Mouse (Mus musculus): ENCODE results near the gene Kif5a.

Gene Kif5a

GRCm38 (mm10) chr10:127288800-127289572 is 25.8 kb upstream of the Kif5a start, which contains the start of gene Mbd6:
Mbd6 (minus strand) TSS chr10:127289018.
- peak; percentile 88 for DNase-seq

DNA sequence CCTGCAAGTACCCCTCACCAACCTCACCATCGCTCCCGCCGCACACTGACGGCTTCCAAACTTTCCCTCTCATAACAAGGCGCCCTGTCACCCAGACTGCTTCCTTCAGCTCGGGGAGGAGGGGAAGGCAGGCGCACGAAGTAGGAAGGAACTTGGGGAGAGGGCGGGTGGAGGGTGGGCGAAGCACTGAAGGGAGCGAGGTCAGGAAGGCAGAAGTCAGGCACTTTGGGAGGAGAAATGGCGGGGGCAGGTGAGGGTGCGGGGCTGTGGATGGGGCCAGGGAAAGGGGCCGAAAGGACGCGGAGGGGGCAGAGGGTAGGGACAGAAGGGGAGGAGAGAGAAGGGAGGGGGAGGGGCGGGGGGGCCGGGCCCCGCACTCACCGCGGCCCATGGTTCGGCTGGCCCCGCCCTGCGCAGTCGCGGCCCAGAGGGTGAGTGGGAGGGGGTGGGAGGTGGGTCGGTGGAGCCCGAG is 25.2 kb upstream of the Kif5a start:
- peak; percentile 41 for DNase-seq

DNA sequence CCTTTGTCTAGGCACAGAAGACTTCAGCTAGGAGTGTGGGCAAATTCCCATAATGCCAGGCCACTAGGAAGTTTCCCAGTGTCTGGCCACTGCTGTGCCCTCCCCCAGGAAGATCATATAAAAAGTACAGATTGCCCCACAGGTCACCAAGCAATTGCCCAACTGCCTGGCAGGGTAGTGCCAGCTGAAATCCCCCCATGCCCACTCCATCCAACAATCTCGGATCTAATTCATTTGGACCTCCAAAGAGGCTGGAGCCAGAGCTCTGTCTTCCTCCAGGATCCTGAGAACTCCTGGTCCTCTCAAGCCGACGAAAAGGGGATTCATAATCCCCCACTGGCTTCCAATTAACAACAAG is 24.8 kb upstream of the Kif5a start:
- no peak for DNase-seq

GRCm38 (mm10) chr10:127287271-127287935 is 24.3 kb upstream of the Kif5a start:
- no peak for DNase-seq

DNA sequence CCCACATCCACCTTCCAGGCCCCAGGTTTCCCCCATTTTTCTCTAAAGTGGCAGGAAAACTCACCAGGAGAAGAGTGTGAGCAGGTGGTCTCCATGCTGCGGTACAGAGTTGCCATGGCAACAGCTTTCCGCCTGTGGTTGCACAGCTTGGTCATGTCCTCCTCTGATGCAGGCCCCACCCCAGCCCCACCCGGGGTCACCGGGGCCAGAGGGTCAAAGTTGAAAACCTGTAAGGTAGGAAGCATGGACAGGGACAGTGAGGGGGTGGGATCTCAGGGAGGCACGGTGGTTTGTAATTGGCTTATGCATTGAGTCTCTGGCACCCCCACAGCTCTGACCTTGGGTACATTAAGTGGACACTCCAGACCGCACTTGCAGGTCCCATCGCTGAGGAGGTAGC is 23.6 kb upstream of the Kif5a start:
- DNase-seq: no peak

GRCm38 (mm10) chr10:127286194-127286593 is 23.0 kb upstream of the Kif5a start:
- no peak for DNase-seq

- no peak for DNase-seq
Observed at GRCm38 (mm10) chr10:127285644-127286043, 22.5 kb upstream of the Kif5a start.

DNA sequence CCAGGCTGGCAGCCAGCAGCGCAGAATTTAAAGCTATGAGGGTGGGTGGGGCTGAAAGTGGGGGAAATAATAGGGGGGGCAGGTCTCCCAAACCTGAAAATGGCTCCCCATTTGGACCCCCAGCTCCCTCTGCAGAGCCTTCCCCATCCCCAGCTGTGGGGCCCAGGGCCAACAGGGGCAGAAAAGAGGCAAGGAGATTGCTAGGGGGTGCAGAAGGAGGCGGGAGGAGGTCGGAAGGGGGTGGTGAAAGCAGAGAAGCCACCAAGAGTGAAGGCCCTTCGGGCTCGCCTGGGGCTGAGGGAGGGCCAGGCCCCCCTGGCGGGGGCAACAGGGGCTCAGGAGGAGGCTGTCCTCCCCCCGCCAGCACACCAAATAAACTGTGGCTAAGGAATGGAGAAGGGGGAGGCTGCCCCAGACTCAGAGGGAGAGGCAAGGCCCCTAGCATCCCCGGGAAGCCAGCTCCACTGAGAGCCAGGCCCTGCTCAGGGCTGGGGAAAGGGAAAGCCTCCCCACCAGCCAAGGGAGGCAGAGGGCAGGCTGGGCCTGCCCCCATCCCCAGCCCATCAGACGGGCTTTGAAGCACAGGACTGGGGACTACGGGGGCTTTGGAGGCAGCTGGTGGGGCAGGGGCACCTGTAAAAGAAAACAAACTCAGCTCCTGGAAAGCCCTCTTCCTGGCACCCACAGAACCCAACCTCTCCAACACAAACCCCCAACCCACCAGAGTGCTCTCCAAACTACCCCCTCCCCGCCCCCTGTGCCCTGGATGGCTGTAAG is 21.8 kb upstream of the Kif5a start:
- DNase-seq: no peak

- no peak for DNase-seq
Observed at GRCm38 (mm10) chr10:127284105-127284622, 21.0 kb upstream of the Kif5a start.

GRCm38 (mm10) chr10:127282620-127283215 is 19.6 kb upstream of the Kif5a start:
- DNase-seq: no peak

DNA sequence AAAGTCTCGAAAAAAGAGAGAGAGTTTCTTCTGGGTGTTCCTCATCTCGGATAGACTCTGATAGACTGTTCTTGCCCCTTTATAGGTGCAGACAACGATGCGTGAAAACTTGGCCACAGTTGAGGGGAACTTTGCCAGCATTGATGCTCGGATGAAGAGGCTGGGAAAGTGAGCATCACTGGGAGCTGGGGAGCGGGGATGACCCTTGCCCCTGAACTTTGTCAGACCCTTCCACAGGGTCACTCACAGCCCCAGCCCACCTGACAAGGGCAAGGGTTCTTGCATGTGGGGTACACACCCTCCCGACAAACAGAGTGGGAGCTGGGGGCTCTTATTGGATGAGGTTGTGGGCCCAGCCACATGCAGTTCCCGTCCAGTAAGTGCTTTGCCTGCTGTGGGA is 18.2 kb upstream of the Kif5a start:
- no peak for DNase-seq

DNA sequence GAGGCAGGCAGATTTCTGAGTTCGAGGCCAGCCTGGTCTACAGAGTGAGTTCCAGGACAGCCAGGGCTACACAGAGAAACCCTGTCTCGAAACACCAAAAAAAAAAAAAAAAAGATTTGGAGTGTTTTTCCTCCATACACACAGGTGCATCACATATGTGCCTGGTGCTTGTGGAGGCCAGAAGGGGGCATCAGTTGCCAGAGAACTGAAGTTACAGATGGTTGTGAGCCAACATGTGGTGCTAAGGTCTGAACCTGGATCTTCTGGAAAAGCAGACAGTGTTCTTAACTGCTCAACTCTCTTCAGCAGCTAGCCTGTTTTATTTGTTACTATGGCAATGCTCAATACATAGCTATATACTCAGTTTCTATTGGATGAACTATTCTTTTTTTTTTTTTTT is 16.6 kb upstream of the Kif5a start:
- DNase-seq: no peak

DNA sequence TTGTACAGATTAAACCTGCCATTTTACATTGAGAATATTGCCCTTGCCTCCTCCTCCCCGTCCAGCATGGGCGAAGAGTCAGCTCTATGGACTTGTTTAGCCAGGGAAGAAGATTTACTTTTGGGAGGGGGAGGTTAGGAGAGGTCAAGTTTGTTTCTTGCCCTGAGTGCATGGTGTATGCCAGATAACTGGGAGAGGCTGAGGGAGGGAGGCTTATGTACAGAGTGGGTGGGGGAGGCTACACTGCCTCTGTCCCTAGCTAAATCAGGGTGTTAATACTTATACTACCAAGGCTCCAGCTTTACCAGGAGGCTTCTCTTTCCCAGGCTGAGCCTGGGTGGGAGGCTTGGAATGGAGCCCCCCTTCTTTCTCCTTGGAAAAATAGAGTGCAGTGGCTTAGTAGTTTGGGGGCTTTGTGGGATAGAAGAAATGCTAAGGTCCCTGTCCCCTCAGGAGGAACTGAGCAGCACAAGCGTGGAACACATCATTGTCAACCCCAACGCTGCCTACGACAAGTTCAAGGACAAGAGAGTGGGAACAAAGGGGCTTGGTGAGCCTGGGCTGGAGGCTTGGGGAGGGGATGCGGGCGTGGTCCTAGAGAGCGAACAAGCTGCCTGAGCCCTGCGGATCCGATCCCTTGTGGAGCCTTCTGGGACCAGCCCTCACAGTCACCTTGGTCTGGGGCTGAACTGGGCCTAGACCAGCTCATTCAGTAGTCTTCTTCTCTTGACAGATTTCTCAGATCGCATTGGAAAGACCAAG is 11.3 kb upstream of the Kif5a start:
- no peak for DNase-seq

DNA sequence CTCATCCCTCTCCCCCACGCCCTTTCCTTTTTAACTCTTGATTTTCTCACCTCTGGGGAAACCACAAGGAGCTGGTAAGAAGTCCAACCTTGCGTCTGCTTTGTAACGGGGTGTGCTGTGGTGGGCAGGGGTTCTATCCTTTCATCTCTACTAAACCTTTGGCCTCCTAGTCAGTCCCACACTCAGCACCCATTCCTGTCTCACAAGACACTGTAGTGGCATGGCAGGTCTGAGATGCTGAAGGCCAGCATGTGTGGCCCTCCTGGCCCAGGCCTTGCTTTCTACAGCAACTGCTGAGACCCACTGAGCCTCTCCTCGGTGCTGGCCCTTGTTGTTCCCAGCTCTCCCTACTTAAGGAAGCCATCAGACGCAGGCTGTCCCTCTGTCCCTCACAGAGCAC is 9.2 kb upstream of the Kif5a start:
- no peak for DNase-seq

DNA sequence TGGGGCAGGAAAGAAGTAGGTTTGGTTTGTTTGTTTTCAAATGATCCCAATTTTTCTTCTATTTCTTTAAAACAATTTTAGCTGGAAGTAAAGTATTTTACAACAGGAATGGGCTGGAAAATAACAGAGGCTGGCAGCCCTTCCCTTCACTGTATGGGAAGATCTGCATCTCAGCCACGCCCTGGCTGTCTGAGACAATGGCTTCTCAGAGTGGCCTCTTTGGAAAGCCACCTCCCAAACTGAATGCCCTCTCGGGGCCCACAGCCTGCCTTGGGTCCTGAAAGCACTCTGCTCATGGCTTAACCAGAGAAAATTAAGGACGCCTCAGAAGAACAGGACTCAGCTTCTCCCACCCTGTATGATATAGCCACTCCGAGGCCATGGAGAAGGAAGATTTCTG is 6.7 kb upstream of the Kif5a start:
- DNase-seq: no peak

- DNase-seq: no peak
Observed at GRCm38 (mm10) chr10:127269036-127269435, 5.9 kb upstream of the Kif5a start.

DNA sequence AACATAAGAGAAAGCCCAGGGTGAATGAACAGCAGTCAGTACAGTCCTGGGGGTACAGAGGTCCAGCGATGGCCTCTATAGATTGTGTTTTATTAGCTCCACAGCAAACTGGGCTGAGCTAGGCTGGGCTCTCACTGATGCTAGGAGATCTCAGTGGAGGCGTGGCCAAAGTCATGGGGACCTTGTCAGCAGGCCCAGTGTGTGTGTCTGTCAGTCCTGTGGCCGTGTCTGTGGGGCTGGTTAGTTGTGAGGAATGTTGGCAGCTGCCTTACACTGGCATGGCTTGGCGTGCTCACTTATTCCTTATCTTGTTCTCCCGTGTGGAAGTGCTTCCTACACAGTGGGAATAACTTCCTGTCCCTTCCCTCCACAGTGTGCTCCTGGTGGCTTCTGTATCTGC is 5.3 kb upstream of the Kif5a start:
- no peak for DNase-seq

- DNase-seq: no peak
Observed at GRCm38 (mm10) chr10:127267318-127267717, 4.2 kb upstream of the Kif5a start.

DNA sequence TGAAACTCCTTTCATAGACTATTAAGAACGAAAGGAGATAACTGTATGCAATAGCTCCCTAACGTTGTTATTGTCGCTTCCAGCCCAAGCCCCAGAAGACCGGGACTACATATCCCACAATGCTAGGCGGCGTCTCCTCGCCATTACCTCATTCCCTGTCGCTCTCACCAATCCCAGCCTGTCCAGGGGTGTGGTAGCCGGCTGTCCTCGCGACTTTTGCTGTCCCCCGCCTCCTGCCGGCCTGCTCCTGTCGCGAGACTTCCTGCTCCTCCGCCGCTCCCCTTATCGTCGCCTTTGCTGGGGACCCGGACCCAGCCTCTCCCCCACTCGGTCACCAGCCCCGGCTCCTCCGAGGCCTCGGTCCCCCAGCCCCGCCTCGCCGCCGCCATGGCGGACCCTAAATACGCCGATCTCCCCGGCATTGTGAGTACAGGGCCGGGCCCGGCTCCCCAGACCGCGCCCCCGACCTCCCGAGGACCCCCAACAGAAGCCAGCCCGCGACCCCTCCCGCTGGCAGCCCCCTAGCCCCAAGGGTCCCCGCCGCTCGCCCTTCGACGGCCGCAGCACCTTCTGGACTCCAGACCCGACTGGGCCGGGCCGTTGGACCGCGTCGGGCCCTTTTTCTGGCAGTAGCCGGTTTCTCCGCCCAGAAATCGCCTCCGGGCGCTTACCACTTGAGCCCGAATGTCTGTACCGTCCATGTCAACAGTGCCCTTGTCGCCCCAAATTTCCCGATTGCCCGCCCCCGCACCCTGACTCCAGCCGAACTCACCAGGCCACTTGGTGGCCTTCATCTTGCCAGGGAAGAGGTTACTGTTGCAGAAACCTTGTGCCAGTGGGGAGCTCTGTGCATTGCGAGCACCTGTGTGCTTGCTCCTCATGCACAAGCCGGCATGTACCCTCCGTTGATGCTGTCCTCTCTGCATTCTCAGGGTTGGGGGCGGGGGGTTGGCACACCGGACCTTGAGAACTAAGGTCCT is 3.3 kb upstream of the Kif5a start, which contains the start of gene Dctn2:
Gene Dctn2 (plus strand): TSS at position 257 of the 980 bp plus-strand sequence.
- DNase-seq: peak; percentile 97

DNA sequence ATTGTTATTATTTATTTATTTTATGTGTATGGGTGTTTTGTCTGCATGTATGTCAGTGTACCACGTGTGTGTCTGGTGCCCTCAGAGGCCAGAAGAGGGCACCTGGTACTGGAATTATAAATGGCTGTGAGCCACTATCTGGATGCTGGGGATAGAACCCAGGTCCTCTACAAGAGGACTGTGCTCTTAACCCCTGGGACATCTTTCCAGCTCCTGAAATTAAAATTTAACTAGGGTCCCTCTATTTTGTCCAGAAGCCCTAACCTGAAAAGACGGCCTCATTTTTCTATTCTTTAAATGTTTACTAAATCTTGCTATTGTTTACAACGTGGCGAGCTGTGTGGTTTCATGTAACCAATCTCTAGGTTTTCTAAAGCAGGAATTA is 2.6 kb upstream of the Kif5a start:
- DNase-seq: no peak

- no peak for DNase-seq
Observed at GRCm38 (mm10) chr10:127264971-127265370, 1.8 kb upstream of the Kif5a start.

All from right cerebral cortex, adult 18-20 months (tissue).